Comparison of ENCODE assay signal across 12 mouse cellular contexts in genomic region chr10:83859633-83860032, GRCm38 (mm10).
DNase-seq lines count a peak whose midpoint lies in the region.
"Had no signal": no experiment of that assay in that cellular context is flagged by ENCODE, and none has a peak within 500 bp of the region (broad histone marks: within the 10 kb centered on the region; RNA-seq: fewer than 3 reads in every experiment).

No protein-coding gene starts in this region.

- DNase-seq in gastrocnemius, adult 18-20 months (ENCODE audit: low spot score): peak; percentile 7
- DNase-seq in gastrocnemius, postnatal 25 days: no peak
- peak; percentile 12 for DNase-seq in kidney, adult 18-20 months
- DNase-seq in kidney, postnatal 4 days: no peak
- DNase-seq in lung, postnatal 25 days (ENCODE audit: low spot score): peak; percentile 36
- no peak for DNase-seq in lung, postnatal 14 days
- DNase-seq in neural tube, embryonic 10.5 days (ENCODE audit: extremely low spot score, low spot score): no peak
- no peak for DNase-seq in right cerebral cortex, postnatal 10 days (ENCODE audit: low spot score in 2 of 2)
- DNase-seq: adrenal gland, postnatal 10 days; cerebellum, adult 11 months; cerebellum, postnatal 10 days; thymus, postnatal 14 days had no signal

Comparison
In these comparisons a context has a peak if more than half of its experiments do, and no peak if none do; other contexts are left out.
1. DNase-seq: peak in gastrocnemius, adult 18-20 months (single experiment), kidney, adult 18-20 months (single experiment) and lung, postnatal 25 days (single experiment); none in gastrocnemius, postnatal 25 days (single experiment), kidney, postnatal 4 days (0 of 2), lung, postnatal 14 days (single experiment), neural tube, embryonic 10.5 days (single experiment) and right cerebral cortex, postnatal 10 days (0 of 2).